Mouse (Mus musculus) kidney, adult 2 months (tissue): Measurements from ENCODE around the gene BC049352.

Experiments used
- CTCF ChIP-seq: fragments of 200-500 bp; conservative IDR thresholded peaks from 2 replicates; pipeline ENCODE4 v1.5.1; 2011; ENCODE audit warnings: low read depth, mild to moderate bottlenecking, control low read depth, low read length, moderate library complexity, mixed read lengths; ENCODE audit not compliant: insufficient read depth, insufficient read length
- POLR2A ChIP-seq: fragments of 200-500 bp; IDR thresholded peaks from one replicate; pipeline ENCODE4 v1.6.1; 2011; ENCODE audit warnings: low read depth, low read length, control low read depth

DNA sequence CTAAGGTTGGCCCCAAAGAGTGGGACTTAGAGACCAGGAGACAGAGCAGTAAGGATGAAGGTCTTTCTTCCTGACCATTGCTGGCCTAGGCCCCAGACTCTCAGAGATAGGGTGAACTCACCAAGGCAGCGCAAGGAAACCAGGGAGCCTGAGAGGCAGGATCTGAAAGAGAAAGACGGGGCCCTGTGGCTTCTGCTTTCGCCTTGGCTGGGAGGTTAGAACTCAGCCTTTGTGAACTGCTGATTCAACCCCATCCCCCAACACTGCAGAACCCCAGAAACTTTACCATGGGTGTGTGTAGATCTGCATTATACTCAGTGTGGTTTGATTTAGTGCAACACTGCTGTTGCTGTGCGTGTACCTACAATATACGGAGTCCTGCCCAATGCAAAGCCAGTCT lies 2.5 kb upstream of the BC049352 start:
- TF ChIP-seq POLR2A (no peak), CTCF (no peak)
